Comparison of ENCODE assay signal across 14 mouse cellular contexts in genomic region chr10:60116997-60117396, GRCm38 (mm10). TPM values are rescaled to one million over a fixed set of nuclear protein-coding genes. Genes with fewer than 3 reads are reported as not detected.
A peak's percentile ranks its signal among the peaks of the same experiment; 100 is the strongest.
DNase-seq lines count a peak whose midpoint lies in the region; ATAC-seq and TF ChIP-seq lines count a peak whose summit lies in the region.
"Had no signal": no experiment of that assay in that cellular context is flagged by ENCODE, and none has a peak within 500 bp of the region (broad histone marks: within the 10 kb centered on the region; RNA-seq: fewer than 3 reads in every experiment).

No protein-coding gene starts in this region.

- TF ChIP-seq CTCF in testis, adult 2 months (IDR thresholded peaks at IDR 0.05; ENCODE audit: control insufficient read depth, insufficient read depth, insufficient replicate concordance, low read depth, low read length): no peak
- no peak for TF ChIP-seq CTCF in olfactory bulb, adult 2 months (IDR thresholded peaks at IDR 0.05; ENCODE audit: insufficient read depth, low read depth, low read length)

- peaks cover 24% of the 10 kb centered on the region for H3K4me1 ChIP-seq in forebrain, embryonic 16.5 days (replicated peaks; ENCODE audit: control insufficient read depth, insufficient read depth, low read length)
- H3K4me1 ChIP-seq in forebrain, embryonic 12.5 days: peaks cover 29% of the 10 kb centered on the region
- H3K4me1 ChIP-seq in kidney, embryonic 16.5 days (ENCODE audit: insufficient read depth, low read length): peaks cover 19% of the 10 kb centered on the region
- H3K4me1 ChIP-seq in testis, adult 2 months (ENCODE audit: control insufficient read depth, insufficient read depth, low read length): peaks cover 29% of the 10 kb centered on the region
- H3K4me1 ChIP-seq in olfactory bulb, adult 2 months (ENCODE audit: control insufficient read depth, insufficient read depth, low read length): peaks cover 73% of the 10 kb centered on the region

- no peak overlapping the region for H3K4me2 ChIP-seq in forebrain, embryonic 16.5 days (ENCODE audit: low read length)
- no peak overlapping the region for H3K4me2 ChIP-seq in forebrain, embryonic 12.5 days
- H3K4me2 ChIP-seq in kidney, embryonic 16.5 days (replicated peaks; ENCODE audit: low read depth, low read length): no peak overlapping the region
- H3K4me2 ChIP-seq: embryonic facial prominence, embryonic 12.5 days; heart, embryonic 12.5 days had no signal

- no peaks in the 10 kb centered on the region for H3K27me3 ChIP-seq in forebrain, embryonic 16.5 days (replicated peaks; ENCODE audit: control insufficient read depth, insufficient read depth, low read length)
- H3K27me3 ChIP-seq in forebrain, embryonic 12.5 days: no peaks in the 10 kb centered on the region; the same call in 1 of the 2 replicates
- H3K27me3 ChIP-seq in kidney, embryonic 16.5 days (ENCODE audit: insufficient read depth, low read length): no peaks in the 10 kb centered on the region
- H3K27me3 ChIP-seq in testis, adult 2 months (ENCODE audit: control insufficient read depth, insufficient read depth, low read length): no peaks in the 10 kb centered on the region

- peak; percentile 29 for DNase-seq in kidney, adult 9 months
- DNase-seq in testis, postnatal 10 days (ENCODE audit: low spot score): no peak
- no peak for DNase-seq in layer of hippocampus, postnatal 14 days (ENCODE audit: low spot score in 2 of 2)
- DNase-seq: cerebellum, adult 2 months; gastrocnemius, postnatal 36 days; retina, postnatal 1 day had no signal

- H3K27ac ChIP-seq in forebrain, embryonic 16.5 days (ENCODE audit: low read length): peak overlapping the region; percentile 12; the same call in 1 of the 2 replicates
- H3K27ac ChIP-seq in forebrain, embryonic 12.5 days: no peak overlapping the region
- H3K27ac ChIP-seq in kidney, embryonic 16.5 days (ENCODE audit: low read length): no peak overlapping the region
- H3K27ac ChIP-seq in testis, adult 2 months (ENCODE audit: control insufficient read depth, insufficient read depth, low read depth, low read length): no peak overlapping the region
- peak overlapping the region; percentile 98 for H3K27ac ChIP-seq in olfactory bulb, adult 2 months (ENCODE audit: insufficient read depth, low read depth, low read length)
- H3K27ac ChIP-seq: kidney, postnatal 0 days had no signal

- TF ChIP-seq POLR2A in testis, adult 2 months (IDR thresholded peaks at IDR 0.05; ENCODE audit: control insufficient read depth, low read depth, low read length): no peak
- TF ChIP-seq POLR2A in olfactory bulb, adult 2 months (IDR thresholded peaks at IDR 0.05; ENCODE audit: insufficient read depth, low read depth, low read length): no peak

- no peak overlapping the region for H3K4me3 ChIP-seq in forebrain, embryonic 16.5 days (replicated peaks; ENCODE audit: low read length)
- H3K4me3 ChIP-seq in forebrain, embryonic 12.5 days (replicated peaks): no peak overlapping the region
- H3K4me3 ChIP-seq in kidney, embryonic 16.5 days (ENCODE audit: low read length): no peak overlapping the region
- H3K4me3 ChIP-seq in testis, adult 2 months (ENCODE audit: control insufficient read depth, low read depth, low read length): peak overlapping the region; percentile 16
- no peak overlapping the region for H3K4me3 ChIP-seq in olfactory bulb, adult 2 months (ENCODE audit: insufficient read depth, low read depth, low read length)
- H3K4me3 ChIP-seq: embryonic facial prominence, embryonic 12.5 days; heart, embryonic 12.5 days had no signal

- ATAC-seq in forebrain, embryonic 16.5 days: no peak
- no peak for ATAC-seq in forebrain, embryonic 12.5 days (ENCODE audit: low FRiP score)
- no peak for ATAC-seq in kidney, embryonic 16.5 days (ENCODE audit: low FRiP score, low TSS enrichment)

- H3K9ac ChIP-seq in forebrain, embryonic 16.5 days (replicated peaks; ENCODE audit: low read depth, low read length): no peak overlapping the region
- no peak overlapping the region for H3K9ac ChIP-seq in forebrain, embryonic 12.5 days
- no peak overlapping the region for H3K9ac ChIP-seq in kidney, embryonic 16.5 days (replicated peaks; ENCODE audit: low read length)
- H3K9ac ChIP-seq: embryonic facial prominence, embryonic 12.5 days; heart, embryonic 12.5 days had no signal

- 51% methylated on average over 4 of the region's 4 CpGs for WGBS in forebrain, embryonic 16.5 days
- WGBS in forebrain, embryonic 12.5 days: 47% methylated on average over 4 of the region's 4 CpGs
- 43% methylated on average over 4 of the region's 4 CpGs for WGBS in kidney, embryonic 16.5 days
- WGBS in olfactory bulb, adult 2 months: 58% methylated on average over 4 of the region's 4 CpGs

- no peaks in the 10 kb centered on the region for H3K9me3 ChIP-seq in forebrain, embryonic 16.5 days (ENCODE audit: control insufficient read depth, low read length)
- H3K9me3 ChIP-seq in forebrain, embryonic 12.5 days: no peaks in the 10 kb centered on the region
- H3K9me3 ChIP-seq in kidney, embryonic 16.5 days (ENCODE audit: low read length): no peaks in the 10 kb centered on the region
- H3K9me3 ChIP-seq: embryonic facial prominence, embryonic 12.5 days; heart, embryonic 12.5 days had no signal

- no peaks in the 10 kb centered on the region for H3K36me3 ChIP-seq in forebrain, embryonic 16.5 days (ENCODE audit: control insufficient read depth, insufficient read depth)
- H3K36me3 ChIP-seq in forebrain, embryonic 12.5 days (replicated peaks): no peaks in the 10 kb centered on the region
- H3K36me3 ChIP-seq in kidney, embryonic 16.5 days (ENCODE audit: insufficient read depth, low read length): no peaks in the 10 kb centered on the region
- no peaks in the 10 kb centered on the region; the same call in 1 of the 2 replicates for H3K36me3 ChIP-seq in testis, adult 2 months (ENCODE audit: control insufficient read depth, insufficient read depth, low read length)
- H3K36me3 ChIP-seq: embryonic facial prominence, embryonic 12.5 days; heart, embryonic 12.5 days had no signal

RNA-seq across cellular contexts. Expression of gene Spock2, which starts 11.0 kb away (rescaled TPM):
- polyA plus RNA-seq in forebrain, embryonic 16.5 days (2015; fragmentation: Nextera tagmentation; extraction: Ambion mirVana): 52.6 and 68.6 TPM in 2 replicates
- polyA plus RNA-seq in forebrain, embryonic 12.5 days (2016; fragmentation: Nextera tagmentation; extraction: Ambion mirVana): 13.2 and 14.3 TPM in 2 replicates
- 47.1 and 56.8 TPM in 2 replicates for polyA plus RNA-seq in kidney, embryonic 16.5 days (2015; fragmentation: Nextera tagmentation; extraction: Ambion mirVana)
- polyA plus RNA-seq in testis, adult 2 months (2012; rRNA removed): 50.8 and 63.9 TPM in 2 replicates
- 129 and 224 TPM in 2 replicates for polyA plus RNA-seq in olfactory bulb, adult 2 months (2012; ENCODE audit: insufficient read depth, insufficient read length, low replicate concordance, missing spikeins)
- total RNA-seq in layer of hippocampus, postnatal 14 days (2021): 100 to 1,000 TPM; 497 to 522 TPM

Comparison
In these comparisons a context has a peak if more than half of its experiments do, and no peak if none do; other contexts are left out.
1. H3K27ac ChIP-seq: peak in forebrain, embryonic 16.5 days (single experiment) and olfactory bulb, adult 2 months (single experiment); none in forebrain, embryonic 12.5 days (single experiment), kidney, embryonic 16.5 days (single experiment) and testis, adult 2 months (single experiment).